Mouse (Mus musculus): ENCODE measurements around the gene Cep95.

DNA sequence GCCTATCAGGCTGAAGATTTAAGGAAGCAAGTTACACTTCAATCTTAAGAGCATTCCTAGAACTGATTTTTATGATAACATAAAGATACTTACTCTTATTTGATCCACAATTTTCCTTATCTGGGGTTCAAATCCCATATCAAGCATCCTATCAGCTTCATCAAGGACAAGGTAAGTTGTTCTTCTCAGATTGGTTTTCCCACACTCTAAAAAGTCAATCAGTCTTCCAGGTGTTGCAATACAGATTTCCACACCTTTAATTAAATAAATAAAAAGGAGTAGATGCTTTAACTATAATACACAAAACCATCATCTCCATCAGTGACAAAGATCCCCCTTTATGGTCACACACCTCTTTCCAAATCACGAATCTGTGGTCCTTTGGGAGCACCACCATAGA lies 4.0 kb upstream of the Cep95 start:
- TF ChIP-seq CTCF (IDR thresholded peaks at IDR 0.05; ENCODE audit: borderline replicate concordance, insufficient read depth, low read depth, low read length), result no peak
- TF ChIP-seq POLR2A (IDR thresholded peaks at IDR 0.05; ENCODE audit: borderline replicate concordance, insufficient read depth, low read length), result no peak
